Mouse (Mus musculus) kidney, embryonic 16.5 days (tissue): Measurements from ENCODE around the gene Pigyl. TPM values are rescaled to one million over a fixed set of nuclear protein-coding genes. Genes with fewer than 3 reads are reported as not detected.
A peak's percentile ranks its signal among the peaks of the same experiment; 100 is the strongest.
"Not testable (repeated sequence)": the region's sequence is repeated elsewhere in the genome, so short reads cannot be mapped to it uniquely, and the experiment has no call there.

Source experiments
- ATAC-seq: fragments of 200-750 bp; cut with Nextera tagmentation; 2 replicates; pipeline ENCODE4 v1.8.0; 2017; ENCODE audit warnings: moderate TSS enrichment; ENCODE audit not compliant: low FRiP score, low TSS enrichment
- H3K27ac ChIP-seq: fragments of 300-500 bp; sonication (generic); 2 replicates; pipeline ENCODE4 v1.5.1; 2014; ENCODE audit warnings: low read length
- H3K27me3 ChIP-seq: fragments of 300-500 bp; sonication (generic); 2 replicates; pipeline ENCODE4 v1.6.1; 2014; ENCODE audit warnings: low read length, control low read depth, mixed read lengths; ENCODE audit not compliant: insufficient read depth
- H3K36me3 ChIP-seq: fragments of 300-500 bp; sonication (generic); 2 replicates; pipeline ENCODE4 v1.6.1; 2014; ENCODE audit warnings: low read length, control low read depth, mixed read lengths; ENCODE audit not compliant: insufficient read depth
- H3K4me1 ChIP-seq: fragments of 300-500 bp; sonication (generic); 2 replicates; pipeline ENCODE4 v1.6.1; 2014; ENCODE audit warnings: low read length, control low read depth, mixed read lengths; ENCODE audit not compliant: insufficient read depth
- H3K4me2 ChIP-seq: fragments of 300-500 bp; sonication (generic); replicated peaks from 2 replicates; pipeline ENCODE4 v1.6.1; 2014; ENCODE audit warnings: low read depth, low read length
- H3K4me3 ChIP-seq: fragments of 300-500 bp; sonication (generic); 2 replicates; pipeline ENCODE4 v1.5.1; 2014; ENCODE audit warnings: mild to moderate bottlenecking, low read length
- H3K9ac ChIP-seq: fragments of 300-500 bp; sonication (generic); replicated peaks from 2 replicates; pipeline ENCODE4 v1.6.1; 2014; ENCODE audit warnings: low read length
- H3K9me3 ChIP-seq: fragments of 300-500 bp; sonication (generic); 2 replicates; pipeline ENCODE4 v1.6.1; 2016; ENCODE audit warnings: low read length, control low read depth
- WGBS: fragments of 180-500 bp; shearing (Covaris S2); extraction: QIAGEN DNeasy Blood & Tissue Kit; methylation state at CpG from one replicate; pipeline ENCODE4 v1.1.7; 2014; 5-methylcytosine and 5-hydroxymethylcytosine counted together
- polyA plus RNA-seq: library from polyadenylated mRNA; unstranded; fragments of >200 nt; fragmentation: Nextera tagmentation; extraction: Ambion mirVana; gene quantifications from 2 replicates; pipeline ENCODE4 v1.2.1, GENCODE M21; 2015

Pigyl gene
- polyA plus RNA-seq, 1 experiment from 2014 or later: 70.2 TPM

DNA sequence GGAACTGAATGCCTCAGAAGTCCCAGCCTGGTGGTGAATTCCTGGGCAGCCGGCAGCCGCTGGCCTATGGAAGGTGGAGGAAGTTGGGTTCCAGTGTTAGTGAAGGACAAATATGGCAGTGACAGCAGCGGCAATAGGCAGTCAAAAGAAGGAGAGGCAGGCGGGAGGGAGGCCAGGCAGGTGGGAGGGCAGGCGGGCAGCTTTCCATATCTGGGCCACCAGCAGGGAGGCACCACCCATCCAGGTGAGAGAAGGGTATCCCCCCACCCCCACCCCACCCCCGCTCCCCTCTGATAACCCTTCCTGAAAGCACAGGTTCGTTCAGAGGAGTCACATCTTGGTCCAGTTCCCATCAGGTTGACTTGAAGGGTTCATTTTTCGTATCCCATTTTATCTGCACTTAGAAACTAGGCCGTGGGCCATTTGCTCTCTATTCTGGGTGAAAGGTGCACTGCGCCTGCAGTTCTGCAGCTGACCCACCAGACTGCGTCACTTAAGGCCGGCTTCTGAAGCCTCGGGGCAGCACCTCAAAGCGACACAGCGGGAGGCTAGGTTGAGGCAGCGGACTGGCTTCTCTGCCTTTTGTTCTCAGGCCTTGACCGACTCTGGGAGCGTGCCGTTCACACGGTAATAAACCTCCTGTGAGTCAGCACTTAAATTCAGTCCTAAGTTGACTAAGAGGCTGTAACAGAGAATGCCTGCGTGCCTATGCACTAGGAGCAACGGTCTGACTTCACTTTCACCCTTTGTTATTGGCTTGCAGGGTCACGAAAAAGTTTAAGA is 19.7 kb upstream of the Pigyl start:
- Histone ChIP-seq H3K27ac (no peak overlapping the region), H3K4me2 (no peak overlapping the region)

DNA sequence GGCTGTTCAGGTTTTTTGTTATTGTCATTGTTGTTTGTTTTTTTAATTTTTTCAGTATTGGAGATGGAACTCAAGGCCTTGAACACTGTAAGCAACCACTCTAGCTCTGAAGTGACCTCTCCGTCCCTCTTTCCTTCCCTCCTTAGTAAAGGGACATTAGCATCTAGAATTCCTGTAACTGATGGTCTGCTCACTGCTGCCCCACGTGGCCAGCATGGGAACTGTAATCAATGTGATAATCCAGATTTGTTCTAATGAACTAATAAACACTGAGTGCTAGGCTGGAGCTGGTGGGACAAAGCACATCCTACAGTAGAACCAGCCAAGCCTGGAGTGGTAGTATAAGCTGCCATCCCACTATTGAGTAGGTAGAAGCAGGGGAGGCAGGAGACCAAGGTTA is 18.2 kb upstream of the Pigyl start:
- Histone ChIP-seq H3K36me3 (no peaks in the 10 kb centered on the region), H3K4me1 (no peaks in the 10 kb centered on the region), H3K9ac (no peak overlapping the region), H3K27ac (no peak overlapping the region), H3K4me2 (no peak overlapping the region), H3K27me3 (no peaks in the 10 kb centered on the region), H3K9me3 (no peaks in the 10 kb centered on the region), H3K4me3 (no peak overlapping the region)
- WGBS: 36% methylated on average over 2 of the region's 2 CpGs
- ATAC-seq: no peak

More for the DNA sequence above, 19.7 kb upstream of the Pigyl start:
- Histone ChIP-seq H3K4me3 (no peak overlapping the region), H3K36me3 (no peaks in the 10 kb centered on the region), H3K4me1 (peaks cover 2% of the 10 kb centered on the region; the same call in 1 of the 2 replicates), H3K9ac (peak overlapping the region; percentile 46; the same call in 1 of the 2 replicates), H3K9me3 (no peaks in the 10 kb centered on the region), H3K27me3 (no peaks in the 10 kb centered on the region)
- WGBS: 16% methylated on average over 23 of the region's 23 CpGs
- peak; percentile 35; the same call in 1 of the 2 replicates for ATAC-seq

DNA sequence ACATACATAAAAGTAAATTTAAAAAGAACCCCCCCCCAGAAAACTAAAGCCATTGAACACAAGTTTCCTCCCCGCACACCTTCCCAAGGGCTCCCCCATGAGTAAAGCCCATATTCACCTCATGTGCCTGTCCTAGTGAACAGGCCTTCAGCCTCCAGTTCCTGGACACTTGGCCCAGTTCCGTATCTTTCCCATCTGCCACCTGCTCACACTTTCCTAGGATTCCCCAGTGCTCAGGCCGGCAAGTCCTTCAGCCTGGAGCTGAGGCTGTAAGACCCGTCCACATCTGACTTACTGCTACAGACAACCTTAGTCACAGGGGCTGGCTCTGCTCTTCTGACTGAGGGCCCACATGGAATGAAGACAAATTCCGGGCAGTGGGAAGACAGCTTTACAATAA is 16.9 kb upstream of the Pigyl start:
- ATAC-seq: no peak
- no peaks in the 10 kb centered on the region for H3K4me1 ChIP-seq
- no peak overlapping the region for H3K9ac ChIP-seq
- no peak overlapping the region for H3K4me2 ChIP-seq
- H3K4me3 ChIP-seq: no peak overlapping the region
- no peaks in the 10 kb centered on the region for H3K36me3 ChIP-seq
- no peak overlapping the region for H3K27ac ChIP-seq
- H3K27me3 ChIP-seq: no peaks in the 10 kb centered on the region
- WGBS: 85% methylated on average over 5 of the region's 5 CpGs
- H3K9me3 ChIP-seq: no peaks in the 10 kb centered on the region

DNA sequence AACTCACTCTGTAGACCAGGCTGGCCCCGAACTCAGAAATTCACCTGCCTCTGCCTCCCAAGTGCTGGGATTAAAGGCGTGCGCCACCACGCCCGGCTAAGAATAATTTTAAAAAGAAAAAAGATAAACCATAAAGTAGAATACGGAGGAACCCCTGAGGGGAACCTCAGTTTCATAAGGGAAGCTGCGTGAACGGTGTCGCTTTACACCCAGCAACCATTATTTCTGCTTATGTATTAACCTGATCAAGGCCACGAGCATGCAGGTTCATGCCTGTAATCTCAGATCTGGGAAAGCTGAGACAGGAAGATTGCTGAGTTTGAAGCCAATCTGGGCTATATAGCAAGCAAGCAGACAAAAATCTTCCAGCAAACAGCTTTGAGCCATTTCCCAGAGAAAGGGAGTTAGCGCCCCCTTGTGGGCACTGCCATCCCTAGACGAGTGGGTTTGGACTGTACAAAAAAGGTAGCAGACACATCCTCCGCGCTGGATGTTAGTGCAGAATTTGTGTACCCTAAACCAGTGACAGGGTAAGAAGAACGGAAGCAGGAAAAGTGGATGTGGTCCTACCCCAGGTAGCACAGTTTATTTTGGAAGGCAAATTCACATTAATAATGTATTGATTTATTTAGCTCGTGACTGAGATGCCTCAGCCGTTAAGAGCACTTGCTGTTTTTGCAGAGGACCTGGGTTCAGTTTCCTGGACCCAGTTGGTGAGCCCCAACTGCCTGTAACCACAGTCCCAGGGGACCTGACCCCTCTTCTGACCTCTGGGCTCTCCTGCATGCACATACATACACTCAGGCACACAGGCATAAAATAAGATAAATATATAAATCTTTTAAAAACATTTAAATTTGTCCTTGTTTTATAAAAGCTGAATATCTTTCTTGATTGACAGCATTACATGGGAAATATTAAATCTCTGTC is 13.3 kb upstream of the Pigyl start:
- H3K27me3 ChIP-seq: no peaks in the 10 kb centered on the region
- H3K9me3 ChIP-seq: peaks cover 9% of the 10 kb centered on the region
- WGBS: 56% methylated on average over 17 of the region's 17 CpGs
- H3K4me3 ChIP-seq: no peak overlapping the region
- no peak overlapping the region for H3K4me2 ChIP-seq
- ATAC-seq: peak; percentile 75
- no peaks in the 10 kb centered on the region for H3K36me3 ChIP-seq
- no peak overlapping the region for H3K9ac ChIP-seq
- H3K27ac ChIP-seq: no peak overlapping the region
- no peaks in the 10 kb centered on the region for H3K4me1 ChIP-seq

DNA sequence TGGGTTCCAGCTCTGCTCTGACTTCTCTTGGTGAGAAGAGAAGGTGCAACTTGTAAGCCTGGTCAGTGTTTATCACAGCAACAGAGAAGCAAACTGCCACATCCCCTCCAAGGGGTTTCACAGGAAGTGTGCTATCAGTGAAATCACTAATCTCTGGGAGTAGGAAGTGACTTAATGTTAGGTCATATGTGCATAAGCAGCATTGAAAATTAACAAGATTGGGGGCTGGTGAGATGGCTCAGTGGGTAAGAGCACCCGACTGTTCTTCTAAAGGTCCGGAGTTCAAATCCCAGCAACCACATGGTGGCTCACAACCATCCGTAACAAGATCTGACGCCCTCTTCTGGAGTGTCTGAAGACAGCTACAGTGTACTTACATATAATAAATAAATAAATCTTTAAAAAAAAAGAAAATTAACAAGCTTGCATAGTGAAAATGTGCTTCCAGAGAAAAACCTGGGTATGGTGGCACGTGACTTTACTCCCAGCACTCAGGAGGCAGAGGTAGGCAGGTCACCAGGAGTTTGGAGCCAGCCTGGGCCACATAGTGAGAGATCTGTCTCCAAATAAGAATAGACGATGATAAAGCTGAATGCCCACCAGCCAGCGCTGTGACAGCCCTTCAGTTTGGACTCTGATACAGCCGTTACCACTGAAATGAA is 12.2 kb upstream of the Pigyl start:
- Histone ChIP-seq H3K4me3 (no peak overlapping the region), H3K4me2 (no peak overlapping the region), H3K9me3 (peaks cover 9% of the 10 kb centered on the region), H3K27me3 (no peaks in the 10 kb centered on the region), H3K4me1 (no peaks in the 10 kb centered on the region), H3K36me3 (no peaks in the 10 kb centered on the region), H3K27ac (no peak overlapping the region), H3K9ac (no peak overlapping the region)
- no peak for ATAC-seq
- WGBS: 82% methylated on average over 7 of the region's 8 CpGs

DNA sequence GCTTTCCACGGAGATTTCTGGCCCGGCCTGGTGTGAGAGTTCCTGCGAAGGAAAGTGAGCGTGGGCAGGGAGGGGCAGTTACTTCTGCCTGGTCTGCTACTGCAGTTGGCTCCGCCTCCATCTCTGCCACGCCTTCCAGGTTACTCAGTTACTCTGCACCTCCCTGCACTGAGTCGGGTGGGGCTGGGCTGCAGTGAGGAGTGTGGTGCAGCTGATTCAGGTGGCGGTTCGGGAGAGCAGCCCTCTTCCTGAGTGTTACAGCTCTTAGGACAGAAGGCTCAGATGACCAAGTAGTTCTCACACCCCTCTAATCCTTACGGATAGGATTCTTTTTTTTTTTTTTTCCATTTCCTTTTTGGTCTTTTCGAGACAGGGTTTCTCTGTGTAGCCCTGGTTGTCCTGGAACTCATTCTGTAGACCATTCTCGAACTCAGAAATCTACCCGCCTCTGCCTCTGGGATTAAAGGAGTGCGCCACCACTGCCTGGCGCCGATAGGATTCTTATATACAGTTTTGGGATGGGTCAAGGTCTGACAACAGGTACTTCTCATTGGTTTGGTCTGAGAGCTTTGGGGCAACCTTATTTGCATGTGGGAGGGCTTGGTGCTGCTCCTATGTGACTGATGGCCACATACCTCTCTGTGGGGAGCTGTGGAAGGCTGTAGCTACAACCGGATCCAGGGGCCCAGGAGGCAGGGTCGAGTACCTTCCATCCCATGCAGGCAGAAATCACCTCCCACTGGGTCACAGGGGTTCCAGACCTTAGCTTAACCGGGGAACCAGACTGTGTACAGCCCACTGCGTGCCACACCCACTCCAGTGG is 7.0 kb upstream of the Pigyl start:
- no peak overlapping the region for H3K4me2 ChIP-seq
- no peak overlapping the region for H3K27ac ChIP-seq
- ATAC-seq: 0 out of 2 replicates have a peak, but pooled peaks have one; percentile 42
- no peaks in the 10 kb centered on the region for H3K36me3 ChIP-seq
- H3K27me3 ChIP-seq: no peaks in the 10 kb centered on the region
- no peak overlapping the region for H3K9ac ChIP-seq
- 84% methylated on average over 20 of the region's 20 CpGs for WGBS
- H3K4me3 ChIP-seq: no peak overlapping the region
- no peaks in the 10 kb centered on the region for H3K4me1 ChIP-seq
- H3K9me3 ChIP-seq: peaks cover 9% of the 10 kb centered on the region

DNA sequence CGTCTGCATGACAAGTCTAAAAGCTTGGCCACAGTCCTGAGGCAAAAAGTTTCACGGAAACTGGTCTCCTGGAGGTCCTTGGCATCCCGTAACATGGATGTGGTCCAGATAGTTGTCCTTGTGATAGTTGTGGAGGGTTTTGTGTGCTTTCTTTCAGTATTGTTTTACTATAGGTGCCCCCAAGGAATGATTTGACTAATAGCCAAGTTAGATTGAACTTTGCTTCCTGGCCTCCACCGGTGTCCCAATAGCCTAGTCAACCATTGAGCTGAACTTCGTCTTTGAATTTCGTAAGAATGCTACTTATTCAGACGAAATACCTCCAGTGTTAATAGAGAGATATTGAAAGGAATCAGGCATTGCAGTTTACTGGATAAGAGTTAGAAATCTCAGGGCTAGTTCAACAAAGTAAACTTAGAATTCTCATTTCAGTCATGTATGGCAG is 6.4 kb upstream of the Pigyl start:
- not testable (repeated sequence) for H3K9ac ChIP-seq, H3K27ac ChIP-seq, H3K4me3 ChIP-seq, H3K36me3 ChIP-seq, H3K27me3 ChIP-seq, H3K9me3 ChIP-seq, ATAC-seq, H3K4me1 ChIP-seq, H3K4me2 ChIP-seq
- WGBS: 90% methylated on average over 7 of the region's 7 CpGs

DNA sequence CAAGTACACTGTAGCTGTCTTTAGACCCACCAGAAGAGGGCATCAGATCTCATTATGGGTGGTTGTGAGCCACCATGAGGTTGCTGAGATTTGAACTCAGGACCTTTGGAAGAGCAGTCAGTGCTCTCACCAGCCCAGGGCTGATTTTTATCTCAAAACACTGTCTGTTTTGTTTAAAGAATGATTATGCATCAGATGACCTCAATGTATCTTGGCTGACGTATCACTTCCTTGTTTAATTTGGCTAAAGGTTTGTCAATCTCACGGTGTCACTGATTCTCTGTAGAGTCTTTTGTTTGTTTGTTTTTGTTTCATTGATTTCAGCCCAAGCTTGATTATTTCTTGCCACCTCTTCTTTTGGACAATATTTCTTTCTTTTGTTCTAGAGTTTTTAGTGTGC is 5.7 kb upstream of the Pigyl start:
- Histone ChIP-seq H3K9ac (no peak overlapping the region), H3K4me1 (peaks cover 5% of the 10 kb centered on the region; the same call in 1 of the 2 replicates), H3K9me3 (peaks cover 9% of the 10 kb centered on the region), H3K4me2 (no peak overlapping the region), H3K27me3 (no peaks in the 10 kb centered on the region), H3K27ac (no peak overlapping the region), H3K36me3 (no peaks in the 10 kb centered on the region), H3K4me3 (no peak overlapping the region)
- WGBS: 81% methylated on average over 2 of the region's 2 CpGs
- no peak for ATAC-seq

DNA sequence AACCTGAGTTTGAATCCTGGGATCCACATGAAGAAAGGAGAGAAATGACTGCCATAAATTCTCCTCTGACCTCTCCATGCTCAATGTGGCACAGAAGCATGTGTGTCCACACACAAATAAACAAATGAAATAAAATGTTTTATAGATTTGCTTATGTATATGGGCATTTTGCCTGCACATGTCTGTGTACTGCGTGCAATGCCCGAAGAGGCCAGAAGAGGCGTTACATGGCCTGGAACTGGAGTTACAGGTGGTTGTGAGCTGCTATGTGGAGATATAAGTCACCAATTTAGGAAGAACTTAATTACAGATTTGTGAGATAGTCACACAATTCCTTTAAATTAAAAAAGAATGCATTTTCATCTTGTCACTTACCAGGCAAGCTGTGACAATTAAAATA is 2.8 kb upstream of the Pigyl start:
- peaks cover 9% of the 10 kb centered on the region; the same call in 1 of the 2 replicates for H3K4me1 ChIP-seq
- ATAC-seq: no peak
- no peaks in the 10 kb centered on the region for H3K27me3 ChIP-seq
- no peaks in the 10 kb centered on the region for H3K9me3 ChIP-seq
- H3K9ac ChIP-seq: no peak overlapping the region
- no peak overlapping the region for H3K4me3 ChIP-seq
- H3K27ac ChIP-seq: no peak overlapping the region
- no peak overlapping the region for H3K4me2 ChIP-seq
- H3K36me3 ChIP-seq: peaks cover 3% of the 10 kb centered on the region; the same call in 1 of the 2 replicates
- 90% methylated on average over 3 of the region's 3 CpGs for WGBS
